Mouse (Mus musculus) liver, adult 2 months (tissue): ENCODE measurements around the gene Alox15. TPM values are rescaled to one million over a fixed set of nuclear protein-coding genes. Genes with fewer than 3 reads are reported as not detected.

Source experiments
- DNase-seq: peaks from one replicate; pipeline ENCODE4 v3.0.0-alpha.2; 2011; ENCODE audit warnings: low read depth, low spot score; ENCODE audit errors: extremely low read depth
- H3K27ac ChIP-seq: fragments of 200-500 bp; replicated peaks from 2 replicates; pipeline ENCODE4 v1.5.1; 2012; ENCODE audit warnings: low read depth, mild to moderate bottlenecking, control low read depth, inconsistent platforms, low read length; ENCODE audit not compliant: insufficient read depth
- H3K27me3 ChIP-seq: fragments of 200-500 bp; 2 replicates; pipeline ENCODE4 v1.6.1; 2012; ENCODE audit warnings: mild to moderate bottlenecking, moderate library complexity, low read length, inconsistent platforms; ENCODE audit not compliant: control insufficient read depth, insufficient read depth
- H3K36me3 ChIP-seq: fragments of 200-500 bp; 2 replicates; pipeline ENCODE4 v1.6.1; 2012; ENCODE audit warnings: low read length, inconsistent platforms; ENCODE audit not compliant: control insufficient read depth, insufficient read depth
- H3K4me1 ChIP-seq: fragments of 200-500 bp; 2 replicates; pipeline ENCODE4 v1.6.1; 2011; ENCODE audit warnings: low read length; ENCODE audit not compliant: control insufficient read depth, insufficient read depth
- H3K4me3 ChIP-seq: fragments of 200-500 bp; 2 replicates; pipeline ENCODE4 v1.5.1; 2011; ENCODE audit warnings: low read depth, mild to moderate bottlenecking, control low read depth, low read length, moderate library complexity; ENCODE audit not compliant: insufficient read depth
- H3K79me2 ChIP-seq: fragments of 200-500 bp; 2 replicates; pipeline ENCODE4 v1.6.1; 2012; ENCODE audit warnings: inconsistent platforms, mild to moderate bottlenecking, low read length, moderate library complexity; ENCODE audit not compliant: control insufficient read depth, insufficient read depth
- H3K9ac ChIP-seq: fragments of 200-500 bp; 2 replicates; pipeline ENCODE4 v1.6.1; 2012; ENCODE audit warnings: low read depth, mild to moderate bottlenecking, control low read depth, inconsistent platforms, low read length
- CTCF ChIP-seq: fragments of 200-500 bp; IDR thresholded peaks from 2 replicates; pipeline ENCODE4 v1.5.1; 2011; ENCODE audit warnings: low read depth, low read length, control low read depth
- POLR2A ChIP-seq: fragments of 200-500 bp; IDR thresholded peaks from 2 replicates; pipeline ENCODE4 v1.6.1; 2011; ENCODE audit warnings: low read length, control low read depth; ENCODE audit not compliant: insufficient read depth; ENCODE audit errors: extremely low read depth
- WGBS: fragments of 180-500 bp; shearing (Covaris S2); methylation state at CpG from one replicate; pipeline ENCODE4 v1.1.7; 2018; 5-methylcytosine and 5-hydroxymethylcytosine counted together
- polyA plus RNA-seq: library from polyadenylated mRNA; depleted of rRNA; stranded (reverse); fragments of >200 nt; gene quantifications from 2 replicates; pipeline ENCODE4 v1.2.3, GENCODE M21; 2012
- total RNA-seq: library from RNA; depleted of rRNA; stranded (reverse); fragments of >200 nt; gene quantifications from 2 replicates; pipeline ENCODE4 v1.2.3, GENCODE M21; 2014

Gene Alox15
- total and polyA plus RNA-seq, 2 experiments: 0.09 TPM; not detected in 1

GRCm38 (mm10) chr11:70348630-70349029 is 3.2 kb downstream of the Alox15 start:
- WGBS: 80% methylated on average over 9 of the region's 9 CpGs
- Histone ChIP-seq H3K27ac (no peak overlapping the region), H3K36me3 (no peaks in the 10 kb centered on the region), H3K79me2 (no peaks in the 10 kb centered on the region), H3K4me1 (no peaks in the 10 kb centered on the region), H3K4me3 (no peak overlapping the region), H3K9ac (no peak overlapping the region), H3K27me3 (0 out of 2 replicates have a peak, but pooled peaks cover 2% of the 10 kb centered on the region)
- DNase-seq: no peak
- TF ChIP-seq POLR2A: no peak
- no peak for TF ChIP-seq CTCF

- H3K36me3 ChIP-seq: no peaks in the 10 kb centered on the region
- TF ChIP-seq CTCF (no peak), POLR2A (no peak)
- 0 out of 2 replicates have a peak, but pooled peaks cover 2% of the 10 kb centered on the region for H3K27me3 ChIP-seq
- H3K79me2 ChIP-seq: no peaks in the 10 kb centered on the region
- WGBS: 78% methylated on average over 10 of the region's 10 CpGs
- no peak overlapping the region for H3K4me3 ChIP-seq
- no peaks in the 10 kb centered on the region for H3K4me1 ChIP-seq
- no peak for DNase-seq
- no peak overlapping the region for H3K27ac ChIP-seq
- H3K9ac ChIP-seq: no peak overlapping the region
Observed at GRCm38 (mm10) chr11:70347861-70348260, 4.0 kb downstream of the Alox15 start.

- 0 out of 2 replicates have a peak, but pooled peaks cover 2% of the 10 kb centered on the region for H3K27me3 ChIP-seq
- no peak overlapping the region for H3K4me3 ChIP-seq
- 89% methylated on average over 8 of the region's 8 CpGs for WGBS
- no peaks in the 10 kb centered on the region for H3K36me3 ChIP-seq
- TF ChIP-seq POLR2A: no peak
- TF ChIP-seq CTCF: no peak
- no peaks in the 10 kb centered on the region for H3K79me2 ChIP-seq
- no peak overlapping the region for H3K9ac ChIP-seq
- H3K27ac ChIP-seq: no peak overlapping the region
- no peaks in the 10 kb centered on the region for H3K4me1 ChIP-seq
- no peak for DNase-seq
Observed at GRCm38 (mm10) chr11:70345546-70345945, 6.3 kb downstream of the Alox15 start.

GRCm38 (mm10) chr11:70345061-70345460 is 6.8 kb downstream of the Alox15 start:
- H3K9ac ChIP-seq: no peak overlapping the region
- 77% methylated on average over 10 of the region's 10 CpGs for WGBS

GRCm38 (mm10) chr11:70339481-70339880 is 12.3 kb downstream of the Alox15 start:
- no peak overlapping the region for H3K27ac ChIP-seq
- H3K27me3 ChIP-seq: peaks cover 3% of the 10 kb centered on the region; the same call in 1 of the 2 replicates
- no peak for DNase-seq
- H3K9ac ChIP-seq: no peak overlapping the region
- H3K36me3 ChIP-seq: no peaks in the 10 kb centered on the region
- no peaks in the 10 kb centered on the region for H3K79me2 ChIP-seq
- H3K4me1 ChIP-seq: no peaks in the 10 kb centered on the region
- H3K4me3 ChIP-seq: no peak overlapping the region
- no peak for TF ChIP-seq CTCF
- WGBS: 19% methylated on average over 7 of the region's 7 CpGs

More at GRCm38 (mm10) chr11:70345061-70345460, 6.8 kb downstream of the Alox15 start:
- H3K27me3 ChIP-seq: 0 out of 2 replicates have a peak, but pooled peaks cover 2% of the 10 kb centered on the region
- no peaks in the 10 kb centered on the region for H3K79me2 ChIP-seq
- TF ChIP-seq CTCF (no peak), POLR2A (no peak)
- H3K4me3 ChIP-seq: no peak overlapping the region
- no peaks in the 10 kb centered on the region for H3K36me3 ChIP-seq
- no peak for DNase-seq
- H3K27ac ChIP-seq: no peak overlapping the region
- H3K4me1 ChIP-seq: no peaks in the 10 kb centered on the region

- Histone ChIP-seq H3K27me3 (peaks cover under 1% of the 10 kb centered on the region; the same call in 1 of the 2 replicates), H3K27ac (no peak overlapping the region), H3K4me1 (no peaks in the 10 kb centered on the region), H3K4me3 (no peak overlapping the region), H3K9ac (no peak overlapping the region), H3K36me3 (no peaks in the 10 kb centered on the region), H3K79me2 (no peaks in the 10 kb centered on the region)
- peak; percentile 28 for DNase-seq
- TF ChIP-seq POLR2A (no peak), CTCF (peak; percentile 72)
- WGBS: 30% methylated on average over 4 of the region's 4 CpGs
Observed at GRCm38 (mm10) chr11:70334477-70334876, 17.4 kb downstream of the Alox15 start.
